Mouse (Mus musculus): ENCODE measurements around the gene Atxn7l2.

The Atxn7l2 gene

DNA sequence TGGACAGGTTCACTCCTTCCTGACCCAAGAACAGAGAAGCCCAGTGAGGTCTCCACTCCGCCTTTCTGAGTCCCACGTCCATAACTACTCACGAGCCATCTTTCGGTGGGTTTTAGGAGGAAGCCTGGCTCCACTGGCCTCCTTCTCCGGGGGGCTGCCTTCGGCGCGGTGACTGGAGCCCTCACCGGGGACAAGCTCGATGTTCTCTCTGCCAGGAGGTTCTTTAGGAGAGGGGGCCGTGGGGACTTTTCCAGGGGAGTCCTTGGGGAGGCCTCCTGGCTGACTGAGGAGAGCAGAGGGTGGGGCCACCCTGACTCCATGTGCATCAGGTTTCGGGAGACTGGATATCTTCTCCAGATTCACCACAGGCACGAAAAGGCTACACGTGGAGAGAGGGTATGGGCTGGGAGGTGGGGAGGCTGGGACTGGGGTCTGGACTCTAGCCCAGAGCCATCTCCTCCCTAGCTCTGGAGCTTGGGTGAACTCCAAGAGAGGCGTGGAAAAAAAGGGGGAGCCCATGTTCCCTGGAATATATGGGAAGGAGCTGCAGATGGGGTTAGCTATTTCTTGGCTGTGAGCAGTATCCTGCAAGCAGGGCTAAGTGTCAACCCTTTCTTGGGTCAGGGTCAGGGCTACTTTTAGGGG, 3.9 kb downstream of the Atxn7l2 start:
- CTCF ChIA-PET: no interaction called here

GRCm38 (mm10) chr3:108205601-108206000, 5.1 kb downstream of the Atxn7l2 start:
- CTCF ChIA-PET: no interaction called here

GRCm38 (mm10) chr3:108204470-108204869, 6.3 kb downstream of the Atxn7l2 start:
- CTCF ChIA-PET: interaction anchor here (0.8 to 1.8 kb wide), 2 partner anchors 39 to 46 kb away, joined by 3 to 7 read pairs; no protein-coding TSS in a partner anchor

GRCm38 (mm10) chr3:108203621-108204325, 7.0 kb downstream of the Atxn7l2 start:
- CTCF ChIA-PET: interaction anchor here (0.8 to 1.8 kb wide), 2 partner anchors 39 to 45 kb away, joined by 3 to 7 read pairs; no protein-coding TSS in a partner anchor

- CTCF ChIA-PET: interaction anchor here (0.5 kb wide), 1 partner anchor 202 kb away, joined by 3 read pairs; no protein-coding TSS in a partner anchor
Measured at GRCm38 (mm10) chr3:108203212-108203611, 7.5 kb downstream of the Atxn7l2 start.

GRCm38 (mm10) chr3:108202506-108202905, 8.2 kb downstream of the Atxn7l2 start:
- CTCF ChIA-PET: interaction anchor here (2.6 kb wide), 1 partner anchor 8 kb away, joined by 32 read pairs; the partner anchor contains the start of gene Atxn7l2

DNA sequence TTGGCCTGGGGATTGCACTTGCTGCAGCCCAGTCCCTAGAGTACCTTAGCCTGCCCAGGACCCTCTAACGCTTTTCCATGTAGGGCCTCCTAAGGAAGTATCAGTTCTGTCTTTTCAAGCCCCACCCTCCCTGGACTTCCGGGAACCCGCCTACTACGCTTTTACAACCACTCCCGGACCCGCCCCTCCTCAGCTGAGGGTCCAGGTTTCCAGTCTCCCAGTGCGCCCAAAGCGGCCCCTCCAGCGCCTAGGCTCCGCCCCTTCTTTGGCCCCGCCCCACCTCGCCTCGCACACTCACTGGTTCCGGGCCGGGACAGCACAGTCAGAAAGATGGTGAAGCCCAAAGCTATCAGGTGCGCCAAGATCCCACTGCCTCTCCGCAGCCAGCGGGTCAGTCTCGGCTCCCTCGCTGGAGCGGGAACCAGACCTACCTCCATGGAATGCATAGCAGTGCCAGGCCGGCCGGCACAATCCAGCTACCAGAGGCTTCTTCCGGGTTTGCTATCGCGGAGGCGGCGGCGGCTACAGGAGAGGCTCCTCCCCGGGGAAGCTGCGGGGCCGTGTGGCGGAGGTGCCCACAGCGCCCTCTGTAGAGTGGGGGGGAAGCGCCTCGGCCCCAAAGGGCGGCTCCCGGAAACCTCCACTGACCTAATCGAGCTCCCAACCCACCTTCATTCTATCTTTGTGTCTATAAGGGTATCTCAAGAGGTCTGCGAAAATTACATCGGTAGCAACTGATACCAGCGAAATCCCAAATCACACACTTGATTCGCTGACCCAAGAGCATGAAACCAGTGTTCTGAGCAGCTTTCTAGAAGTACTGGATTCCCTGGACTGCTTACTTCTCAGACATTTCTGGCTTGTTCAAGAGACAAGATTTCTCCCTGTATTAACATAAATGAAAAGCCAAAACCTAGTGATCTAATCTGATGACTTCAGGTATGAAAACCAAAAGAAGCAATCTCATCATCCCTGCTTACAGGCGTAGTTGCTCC, 10.1 kb downstream of the Atxn7l2 start, which contains the start of gene Cyb561d1:
Gene Cyb561d1 (minus strand): TSS at position 884 of the 995 bp plus-strand sequence.
- CTCF ChIA-PET: interaction anchor here (0.6 to 2.6 kb wide), 2 partner anchors 10 to 22 kb away, joined by 3 to 32 read pairs; partner anchors contain the start of gene Atxn7l2

GRCm38 (mm10) chr3:108199231-108199630, 11.5 kb downstream of the Atxn7l2 start:
- CTCF ChIA-PET: no interaction called here

- CTCF ChIA-PET: no interaction called here
Measured at GRCm38 (mm10) chr3:108197066-108197497, 13.7 kb downstream of the Atxn7l2 start.

- CTCF ChIA-PET: interaction anchor here (0.7 kb wide), 1 partner anchor 12 kb away, joined by 3 read pairs; no protein-coding TSS in a partner anchor
Measured at GRCm38 (mm10) chr3:108195941-108196590, 14.7 kb downstream of the Atxn7l2 start.

GRCm38 (mm10) chr3:108195287-108195686, 15.4 kb downstream of the Atxn7l2 start:
- CTCF ChIA-PET: interaction anchor here (0.6 kb wide), 1 partner anchor 28 kb away, joined by 3 read pairs; no protein-coding TSS in a partner anchor

- CTCF ChIA-PET: no interaction called here
Measured at GRCm38 (mm10) chr3:108193686-108194085, 17.0 kb downstream of the Atxn7l2 start.

GRCm38 (mm10) chr3:108189897-108190296, 20.8 kb downstream of the Atxn7l2 start:
- CTCF ChIA-PET: no interaction called here

- CTCF ChIA-PET: no interaction called here
Measured at GRCm38 (mm10) chr3:108188716-108189490, 21.8 kb downstream of the Atxn7l2 start.

GRCm38 (mm10) chr3:108187111-108187795, 23.5 kb downstream of the Atxn7l2 start:
- CTCF ChIA-PET: interaction anchor here (1.0 kb wide), 1 partner anchor 22 kb away, joined by 5 read pairs; no protein-coding TSS in a partner anchor

GRCm38 (mm10) chr3:108186098-108187047, 24.4 kb downstream of the Atxn7l2 start, which contains the start of gene Amigo1:
Amigo1 (plus strand) TSS chr3:108186335.
- CTCF ChIA-PET: interaction anchor here (1.0 kb wide), 1 partner anchor 21 kb away, joined by 5 read pairs; no protein-coding TSS in a partner anchor

DNA sequence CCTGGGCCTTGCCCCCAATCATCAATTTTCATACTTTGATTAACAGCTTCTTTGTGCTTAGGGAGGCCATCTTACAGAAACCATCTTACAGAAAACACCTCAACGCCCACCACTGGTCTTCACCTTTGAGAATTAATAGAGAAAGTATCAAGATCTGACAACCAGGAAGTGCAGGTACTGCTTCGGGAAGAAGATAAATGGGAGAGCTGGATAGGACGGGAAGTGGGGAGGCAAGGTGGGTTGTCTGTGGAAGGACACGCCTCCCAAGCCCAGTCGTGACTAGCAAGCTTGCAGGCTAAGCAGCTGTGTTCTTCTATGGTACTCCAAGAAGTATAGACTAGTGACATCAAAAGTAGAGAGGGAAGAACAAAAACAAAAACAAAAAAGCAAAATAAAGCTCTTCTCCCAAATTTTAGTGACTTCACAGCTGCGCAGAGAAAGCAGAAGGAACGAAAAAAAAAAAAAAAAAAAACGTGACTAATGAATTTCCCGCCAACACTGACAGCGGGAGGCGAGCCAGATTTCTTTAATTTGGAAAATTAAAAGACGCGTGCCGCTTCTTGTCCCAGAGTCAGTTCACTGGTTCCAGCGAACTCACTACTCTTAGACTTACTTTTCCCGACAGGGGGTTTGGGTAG, 25.2 kb downstream of the Atxn7l2 start:
- CTCF ChIA-PET: interaction anchor here (0.7 kb wide), 1 partner anchor 201 kb away, joined by 3 read pairs; no protein-coding TSS in a partner anchor
